Mouse (Mus musculus) thymus, adult 2 months (tissue): Measurements from ENCODE around the gene Sufu. TPM values are rescaled to one million over a fixed set of nuclear protein-coding genes. Genes with fewer than 3 reads are reported as not detected.

Experiments
- DNase-seq: peaks from one replicate; pipeline ENCODE4 v3.0.0; 2021
- H3K27ac ChIP-seq: fragments of 200-500 bp; 2 replicates; pipeline ENCODE4 v1.5.1; 2012; ENCODE audit warnings: low read length, control low read depth; ENCODE audit not compliant: control insufficient read depth, insufficient read depth
- H3K27me3 ChIP-seq: fragments of 200-500 bp; 2 replicates; pipeline ENCODE4 v1.6.1; 2012; ENCODE audit warnings: mild to moderate bottlenecking, low read length, moderate library complexity, mixed read lengths; ENCODE audit not compliant: control insufficient read depth, insufficient read depth
- H3K36me3 ChIP-seq: fragments of 200-500 bp; 2 replicates; pipeline ENCODE4 v1.6.1; 2012; ENCODE audit warnings: mild to moderate bottlenecking, low read length, moderate library complexity; ENCODE audit not compliant: control insufficient read depth, insufficient read depth
- H3K4me1 ChIP-seq: fragments of 200-500 bp; replicated peaks from 2 replicates; pipeline ENCODE4 v1.6.1; 2012; ENCODE audit warnings: low read length; ENCODE audit not compliant: control insufficient read depth, insufficient read depth
- H3K4me3 ChIP-seq: fragments of 200-500 bp; 2 replicates; pipeline ENCODE4 v1.5.1; 2012; ENCODE audit warnings: mild to moderate bottlenecking, low read length, control low read depth, moderate library complexity; ENCODE audit not compliant: control insufficient read depth, insufficient read depth
- CTCF ChIP-seq: fragments of 200-500 bp; IDR thresholded peaks from 2 replicates; pipeline ENCODE4 v1.5.1; 2012; ENCODE audit warnings: mild to moderate bottlenecking, control low read depth, low read length, moderate library complexity, borderline replicate concordance; ENCODE audit not compliant: control insufficient read depth, poor library complexity, insufficient read depth; ENCODE audit errors: extremely low read depth
- POLR2A ChIP-seq: fragments of 200-500 bp; IDR thresholded peaks from 2 replicates; pipeline ENCODE4 v1.6.1; 2012; ENCODE audit warnings: mild to moderate bottlenecking, low read length, control low read depth, moderate library complexity; ENCODE audit not compliant: control insufficient read depth, poor library complexity, insufficient read depth; ENCODE audit errors: extremely low read depth
- WGBS: fragments of 180-500 bp; shearing (Covaris S2); methylation state at CpG from one replicate; pipeline ENCODE4 v1.1.7; 2018; 5-methylcytosine and 5-hydroxymethylcytosine counted together
- polyA plus RNA-seq: library from polyadenylated mRNA; depleted of rRNA; stranded (reverse); fragments of >200 nt; gene quantifications from 2 replicates; pipeline ENCODE4 v1.2.3, GENCODE M21; 2012

The Sufu gene
- polyA plus RNA-seq, 1 experiment = 31.3 TPM

DNA sequence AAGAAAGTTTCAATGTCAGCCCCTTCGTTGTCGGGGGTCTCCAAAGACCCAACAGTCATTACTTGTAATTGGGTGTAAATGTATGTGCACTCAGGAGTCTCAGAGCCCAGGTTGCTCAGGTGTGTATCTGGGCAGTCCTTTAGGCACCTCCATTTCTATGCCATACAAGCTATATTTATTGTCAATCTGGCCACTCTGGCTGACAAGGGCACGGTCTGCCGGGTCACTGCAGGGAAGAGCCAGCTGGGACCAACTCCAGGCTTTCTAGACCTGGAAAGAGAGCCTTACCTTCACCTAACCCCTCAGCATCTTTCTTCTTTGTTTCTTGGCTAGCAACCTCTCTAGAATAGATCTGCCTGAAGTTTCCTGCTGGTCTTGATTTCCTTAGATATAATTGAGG is 113.0 kb downstream of the Sufu start:
- 79% methylated on average over 4 of the region's 4 CpGs for WGBS
- H3K36me3 ChIP-seq = peaks cover 23% of the 10 kb centered on the region
- H3K4me3 ChIP-seq = no peak overlapping the region
- peaks cover 67% of the 10 kb centered on the region for H3K4me1 ChIP-seq
- H3K27me3 ChIP-seq = no peaks in the 10 kb centered on the region
- no peak for DNase-seq
- no peak overlapping the region; the same call in 1 of the 2 replicates for H3K27ac ChIP-seq
- TF ChIP-seq POLR2A (no peak), CTCF (no peak)

DNA sequence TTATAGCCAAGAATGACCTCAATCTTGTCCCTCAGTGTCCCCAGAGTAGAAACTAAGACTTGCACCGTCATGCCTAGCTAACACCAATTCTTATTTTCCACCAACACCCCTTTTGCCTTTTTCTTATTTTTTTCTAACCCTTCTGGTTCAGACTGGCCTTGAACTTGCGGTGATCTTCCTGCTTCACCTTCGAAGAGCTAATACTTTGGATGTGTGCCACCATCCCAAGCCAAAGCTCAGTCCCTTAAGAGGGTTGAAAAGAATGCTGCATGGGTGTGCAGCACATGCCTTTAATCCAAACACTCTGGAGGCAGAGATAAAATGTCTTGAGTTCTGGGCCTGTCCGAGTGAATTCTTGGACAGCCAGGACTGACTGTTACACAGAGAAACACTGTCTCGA is 113.7 kb downstream of the Sufu start:
- peaks cover 61% of the 10 kb centered on the region for H3K4me1 ChIP-seq
- DNase-seq = no peak
- H3K36me3 ChIP-seq = peaks cover 30% of the 10 kb centered on the region
- H3K4me3 ChIP-seq = no peak overlapping the region
- TF ChIP-seq CTCF = no peak
- TF ChIP-seq POLR2A = no peak
- H3K27ac ChIP-seq = no peak overlapping the region
- 79% methylated on average over 5 of the region's 5 CpGs for WGBS
- no peaks in the 10 kb centered on the region for H3K27me3 ChIP-seq

DNA sequence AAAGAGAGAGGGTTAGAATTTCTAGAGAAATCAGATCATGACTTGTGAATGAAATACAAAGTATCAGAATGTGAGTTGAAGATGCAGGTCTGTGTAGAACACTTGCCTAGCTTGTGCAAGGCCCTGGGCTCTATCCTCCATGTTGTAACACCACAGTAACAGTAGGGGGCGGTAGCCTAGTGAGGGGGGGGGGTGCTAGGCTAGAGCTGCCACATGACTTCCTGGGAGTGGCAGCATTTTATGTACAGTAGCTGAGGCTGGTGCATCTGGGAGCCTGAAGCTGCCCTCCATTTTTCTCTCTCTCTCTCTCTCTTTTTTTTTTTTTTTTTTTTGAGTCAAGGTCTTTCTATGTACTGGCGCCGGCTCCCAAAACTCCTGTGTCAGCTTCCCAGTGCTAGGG is 114.1 kb downstream of the Sufu start:
- Histone ChIP-seq H3K4me3 (no peak overlapping the region), H3K36me3 (peaks cover 34% of the 10 kb centered on the region), H3K27ac (peak overlapping the region; percentile 92), H3K4me1 (peaks cover 56% of the 10 kb centered on the region), H3K27me3 (no peaks in the 10 kb centered on the region)
- no peak for TF ChIP-seq POLR2A
- peak; percentile 67; the same call in 1 of the 2 replicates for TF ChIP-seq CTCF
- 24% methylated on average over 3 of the region's 3 CpGs for WGBS
- peak; percentile 49 for DNase-seq

DNA sequence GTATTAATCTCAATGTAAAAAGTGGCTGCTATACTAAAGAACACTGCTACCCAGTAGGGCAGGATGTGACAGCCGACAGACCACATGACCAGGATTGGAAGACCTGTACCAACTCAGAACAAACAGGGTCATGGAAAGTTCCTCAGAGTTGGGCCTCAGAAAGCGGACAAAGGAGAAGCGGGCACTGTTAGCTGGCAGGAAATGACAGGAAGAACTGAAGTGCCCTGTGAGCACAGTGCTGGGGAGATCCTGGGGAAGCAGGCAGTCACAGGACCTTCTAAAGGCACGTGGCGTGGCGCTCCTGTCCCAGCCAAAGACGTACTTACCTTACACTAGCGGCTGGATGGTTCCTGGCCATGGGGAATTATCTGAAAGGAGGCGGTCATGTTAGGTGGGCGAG is 114.6 kb downstream of the Sufu start:
- Histone ChIP-seq H3K36me3 (peaks cover 37% of the 10 kb centered on the region), H3K4me1 (peaks cover 52% of the 10 kb centered on the region), H3K27me3 (no peaks in the 10 kb centered on the region), H3K27ac (peak overlapping the region; percentile 92), H3K4me3 (no peak overlapping the region)
- whole genome bisulfite sequencing = 70% methylated on average over 10 of the region's 10 CpGs
- TF ChIP-seq CTCF (no peak), POLR2A (no peak)
- DNase-seq = peak; percentile 33

DNA sequence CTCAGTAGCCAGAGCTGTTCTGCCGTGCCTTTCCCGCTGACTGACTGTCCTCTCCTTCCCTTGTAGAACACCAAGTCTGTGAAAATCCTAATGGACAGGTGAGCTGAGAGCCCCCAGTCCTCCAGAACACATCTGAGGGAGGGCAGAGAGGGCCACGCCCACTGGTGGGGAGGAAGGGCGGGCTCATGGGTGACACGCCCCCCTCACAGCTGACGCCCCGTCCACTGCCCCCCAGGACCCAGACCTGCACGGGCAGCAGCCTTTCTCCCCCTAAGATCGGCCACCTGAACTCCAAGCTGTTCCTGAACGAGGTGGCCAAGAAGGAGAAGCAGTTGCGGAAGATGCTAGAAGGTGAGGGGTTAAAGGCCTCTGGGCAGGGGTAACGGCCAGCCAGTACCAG is 117.7 kb downstream of the Sufu start:
- WGBS = 92% methylated on average over 12 of the region's 12 CpGs
- no peak overlapping the region for H3K27ac ChIP-seq
- H3K27me3 ChIP-seq = no peaks in the 10 kb centered on the region
- no peak overlapping the region for H3K4me3 ChIP-seq
- no peak for DNase-seq
- H3K36me3 ChIP-seq = peaks cover 37% of the 10 kb centered on the region
- TF ChIP-seq POLR2A (no peak), CTCF (no peak)
- H3K4me1 ChIP-seq = peaks cover 51% of the 10 kb centered on the region

DNA sequence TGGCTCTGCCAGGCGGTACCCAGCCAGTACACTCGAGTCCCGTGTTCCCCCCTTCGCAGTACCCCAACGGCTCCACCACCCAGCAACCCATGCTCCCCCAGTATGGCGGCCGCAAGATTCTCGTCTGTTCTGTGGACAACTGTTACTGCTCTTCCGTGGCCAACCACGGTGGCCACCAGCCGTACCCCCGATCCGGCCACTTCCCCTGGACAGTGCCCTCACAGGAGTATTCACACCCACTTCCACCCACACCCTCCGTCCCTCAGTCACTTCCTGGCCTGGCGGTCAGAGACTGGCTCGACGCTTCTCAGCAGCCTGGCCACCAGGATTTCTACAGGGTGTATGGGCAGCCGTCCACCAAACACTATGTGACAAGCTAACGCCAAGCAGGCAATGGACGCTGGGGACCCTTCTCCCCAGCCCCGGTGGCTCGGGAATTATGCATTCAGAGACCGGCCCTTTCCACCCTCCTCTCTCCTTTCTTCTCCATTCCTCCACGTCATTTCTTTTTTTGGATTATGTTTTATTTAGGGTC is 118.7 kb downstream of the Sufu start:
- Histone ChIP-seq H3K4me3 (no peak overlapping the region), H3K27me3 (no peaks in the 10 kb centered on the region), H3K36me3 (peaks cover 37% of the 10 kb centered on the region), H3K27ac (no peak overlapping the region), H3K4me1 (peaks cover 52% of the 10 kb centered on the region)
- DNase-seq = no peak
- no peak for TF ChIP-seq CTCF
- no peak for TF ChIP-seq POLR2A
- WGBS = 94% methylated on average over 24 of the region's 24 CpGs

DNA sequence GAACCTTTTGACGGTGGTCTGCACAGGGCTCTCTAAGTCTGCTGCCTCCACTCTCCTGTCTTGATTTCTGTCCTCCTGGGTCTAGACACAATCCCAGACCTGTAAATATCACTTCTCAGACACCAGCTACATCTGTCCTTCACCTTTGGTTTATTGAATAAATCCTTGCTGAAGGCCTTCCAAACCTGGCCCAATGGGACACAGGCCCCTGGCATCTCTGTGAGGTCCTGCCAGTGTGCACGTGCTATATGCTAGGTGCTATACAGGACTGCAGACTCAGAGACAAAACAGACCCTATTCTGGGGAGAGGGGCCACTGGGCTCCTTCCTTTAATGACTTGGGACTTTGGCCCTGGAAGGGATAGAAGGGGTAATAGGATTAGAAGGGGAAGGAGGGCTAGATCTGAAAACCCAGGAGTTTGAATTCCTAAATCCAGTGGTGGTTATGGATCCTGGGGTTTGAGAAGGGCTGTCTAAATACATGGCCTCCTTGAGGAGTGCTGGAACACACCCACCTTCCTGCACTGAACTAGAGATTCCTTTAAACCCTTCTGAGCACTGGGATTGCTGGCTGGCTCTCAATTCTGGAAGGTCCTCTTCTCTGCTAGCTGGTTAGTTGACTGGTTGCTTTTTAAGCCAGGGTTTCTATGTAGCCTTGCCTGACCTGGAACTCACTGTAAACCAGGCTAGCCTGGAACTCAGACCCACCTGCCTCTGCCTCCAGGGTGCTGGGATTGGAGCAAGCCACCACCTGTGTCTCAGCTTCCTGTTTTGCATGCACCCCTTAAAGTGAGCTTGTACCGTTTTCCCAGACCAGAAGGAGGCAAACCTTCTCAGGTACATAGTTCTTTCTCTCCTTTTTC is 120.2 kb downstream of the Sufu start:
- no peak for TF ChIP-seq POLR2A
- no peak for TF ChIP-seq CTCF
- peaks cover 37% of the 10 kb centered on the region for H3K36me3 ChIP-seq
- peak overlapping the region; percentile 89 for H3K27ac ChIP-seq
- no peaks in the 10 kb centered on the region for H3K27me3 ChIP-seq
- H3K4me3 ChIP-seq = no peak overlapping the region
- DNase-seq = peak; percentile 52
- peaks cover 44% of the 10 kb centered on the region for H3K4me1 ChIP-seq
- WGBS = 64% methylated on average over 3 of the region's 3 CpGs
